In the genomic region with DNA sequence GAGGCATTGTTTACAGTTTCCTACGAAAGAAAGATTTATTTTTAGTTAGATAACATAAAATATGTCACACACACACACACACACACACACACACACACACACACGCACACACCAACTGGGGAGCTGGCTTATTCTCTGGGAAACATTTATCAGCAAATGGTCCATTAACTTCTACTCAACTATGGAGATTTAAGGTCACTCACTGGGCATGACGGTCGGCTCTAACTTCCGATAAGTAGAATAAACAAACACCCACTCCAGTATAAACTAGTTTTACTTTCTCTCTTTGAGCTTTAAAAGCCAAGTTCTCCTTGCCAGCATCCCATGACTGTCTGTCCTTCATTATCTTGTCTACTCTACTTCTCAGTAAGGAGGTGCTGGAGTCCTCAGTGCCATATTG, we compare ENCODE assay signal across 16 mouse cellular contexts. TPM values are rescaled to one million over a fixed set of nuclear protein-coding genes. Genes with fewer than 3 reads are reported as not detected.
DNase-seq lines count a peak whose midpoint lies in the region; ATAC-seq and TF ChIP-seq lines count a peak whose summit lies in the region.
"Had no signal": no experiment of that assay in that cellular context is flagged by ENCODE, and none has a peak within 500 bp of the region (broad histone marks: within the 10 kb centered on the region; RNA-seq: fewer than 3 reads in every experiment).

No protein-coding gene starts in this region.

- H3K9ac ChIP-seq in liver, adult 2 months (ENCODE audit: low read depth, low read length), result no peak overlapping the region
- no peak overlapping the region for H3K9ac ChIP-seq in liver, postnatal 0 days (replicated peaks)
- H3K9ac ChIP-seq in lung, postnatal 0 days (replicated peaks; ENCODE audit: low read depth), result no peak overlapping the region
- H3K9ac ChIP-seq: embryonic facial prominence, embryonic 13.5 days; forebrain, embryonic 13.5 days; hindbrain, embryonic 12.5 days; hindbrain, embryonic 15.5 days had no signal

- H3K9me3 ChIP-seq in liver, postnatal 0 days (ENCODE audit: low read length), result no peaks in the 10 kb centered on the region
- no peaks in the 10 kb centered on the region for H3K9me3 ChIP-seq in lung, postnatal 0 days (ENCODE audit: low read length)
- no peaks in the 10 kb centered on the region for H3K9me3 ChIP-seq in embryonic facial prominence, embryonic 10.5 days
- H3K9me3 ChIP-seq in limb, embryonic 10.5 days (replicated peaks), result no peaks in the 10 kb centered on the region
- H3K9me3 ChIP-seq: embryonic facial prominence, embryonic 13.5 days; forebrain, embryonic 13.5 days; hindbrain, embryonic 12.5 days; hindbrain, embryonic 15.5 days had no signal

- no peak overlapping the region for H3K4me2 ChIP-seq in liver, postnatal 0 days (ENCODE audit: low read depth, low read length)
- no peak overlapping the region for H3K4me2 ChIP-seq in lung, postnatal 0 days (replicated peaks; ENCODE audit: low read depth, low read length)
- H3K4me2 ChIP-seq: embryonic facial prominence, embryonic 13.5 days; forebrain, embryonic 13.5 days; heart, embryonic 11.5 days; hindbrain, embryonic 12.5 days; hindbrain, embryonic 15.5 days had no signal

- H3K79me2 ChIP-seq in liver, adult 2 months (ENCODE audit: control insufficient read depth, insufficient read depth, low read length), result no peaks in the 10 kb centered on the region

- 14% methylated on average over 5 of the region's 5 CpGs for WGBS in liver, adult 2 months
- 62% methylated on average over 5 of the region's 5 CpGs for whole genome bisulfite sequencing in liver, postnatal 0 days (ENCODE audit: insufficient replicate concordance)
- 18% methylated on average over 5 of the region's 5 CpGs for WGBS in lung, postnatal 0 days
- WGBS in lung, adult 2 months, result 33% methylated on average over 5 of the region's 5 CpGs
- 76% methylated on average over 5 of the region's 5 CpGs for WGBS in embryonic facial prominence, embryonic 10.5 days
- 81% methylated on average over 5 of the region's 5 CpGs for WGBS in limb, embryonic 10.5 days

- no peak for ATAC-seq in liver, postnatal 0 days
- ATAC-seq in lung, postnatal 0 days, result no peak; the same call in 1 of the 2 replicates
- ATAC-seq: CD4-positive, CD25-positive, alpha-beta regulatory T cell, adult 4 months had no signal

- H3K4me1 ChIP-seq in liver, adult 2 months (ENCODE audit: control insufficient read depth, insufficient read depth, low read length), result peaks cover 2% of the 10 kb centered on the region; the same call in 1 of the 2 replicates
- H3K4me1 ChIP-seq in liver, postnatal 0 days (ENCODE audit: insufficient read depth), result peaks cover 6% of the 10 kb centered on the region; the same call in 1 of the 2 replicates
- H3K4me1 ChIP-seq in lung, postnatal 0 days (ENCODE audit: insufficient read depth, low read depth, low read length), result no peaks in the 10 kb centered on the region
- H3K4me1 ChIP-seq in lung, adult 2 months (ENCODE audit: control insufficient read depth, insufficient read depth, low read length), result peaks cover 2% of the 10 kb centered on the region; the same call in 1 of the 2 replicates
- no peaks in the 10 kb centered on the region for H3K4me1 ChIP-seq in embryonic facial prominence, embryonic 10.5 days
- peaks cover 5% of the 10 kb centered on the region; the same call in 1 of the 2 replicates for H3K4me1 ChIP-seq in limb, embryonic 10.5 days
- H3K4me1 ChIP-seq: embryonic facial prominence, embryonic 13.5 days had no signal

- H3K36me3 ChIP-seq in liver, adult 2 months (ENCODE audit: control insufficient read depth, insufficient read depth, low read length), result no peaks in the 10 kb centered on the region
- no peaks in the 10 kb centered on the region for H3K36me3 ChIP-seq in liver, postnatal 0 days (replicated peaks; ENCODE audit: insufficient read depth, low read length)
- no peaks in the 10 kb centered on the region for H3K36me3 ChIP-seq in lung, postnatal 0 days (ENCODE audit: insufficient read depth, low read length)
- H3K36me3 ChIP-seq in embryonic facial prominence, embryonic 10.5 days (replicated peaks), result no peaks in the 10 kb centered on the region
- no peaks in the 10 kb centered on the region for H3K36me3 ChIP-seq in limb, embryonic 10.5 days
- H3K36me3 ChIP-seq: embryonic facial prominence, embryonic 13.5 days; hindbrain, embryonic 12.5 days; hindbrain, embryonic 15.5 days had no signal

- no peaks in the 10 kb centered on the region for H3K27me3 ChIP-seq in liver, adult 2 months (ENCODE audit: control insufficient read depth, insufficient read depth, low read length)
- no peaks in the 10 kb centered on the region for H3K27me3 ChIP-seq in liver, postnatal 0 days (ENCODE audit: insufficient read depth, low read length)
- H3K27me3 ChIP-seq in lung, postnatal 0 days (replicated peaks; ENCODE audit: insufficient read depth, low read length), result no peaks in the 10 kb centered on the region
- H3K27me3 ChIP-seq in embryonic facial prominence, embryonic 10.5 days (replicated peaks; ENCODE audit: low read depth, poor library complexity, severe bottlenecking), result no peaks in the 10 kb centered on the region
- H3K27me3 ChIP-seq in limb, embryonic 10.5 days (ENCODE audit: low read depth, poor library complexity, severe bottlenecking), result no peaks in the 10 kb centered on the region
- H3K27me3 ChIP-seq: forebrain, embryonic 13.5 days; hindbrain, embryonic 12.5 days; hindbrain, embryonic 15.5 days had no signal

- DNase-seq in liver, adult 2 months (ENCODE audit: extremely low read depth, low read depth, low spot score), result peak; percentile 35
- no peak for DNase-seq in liver, postnatal 0 days
- DNase-seq in lung, postnatal 0 days (ENCODE audit: low spot score), result peak; percentile 30
- DNase-seq in lung, adult 2 months, result no peak
- peak; percentile 4 for DNase-seq in embryonic facial prominence, embryonic 10.5 days (ENCODE audit: low spot score)
- peak; percentile 25 for DNase-seq in limb, embryonic 10.5 days (ENCODE audit: low spot score)
- DNase-seq: cerebellum, adult 11 months; cerebellum, adult 9-11 months had no signal

- TF ChIP-seq POLR2A in liver, adult 2 months (IDR thresholded peaks at IDR 0.05; ENCODE audit: extremely low read depth, insufficient read depth, low read length), result no peak
- TF ChIP-seq POLR2A in lung, adult 2 months (IDR thresholded peaks at IDR 0.05; ENCODE audit: borderline replicate concordance, extremely low read depth, low read depth, low read length), result no peak

- H3K4me3 ChIP-seq in liver, adult 2 months (ENCODE audit: insufficient read depth, low read depth, low read length), result no peak overlapping the region
- H3K4me3 ChIP-seq in liver, postnatal 0 days (ENCODE audit: low read depth, low read length), result no peak overlapping the region
- no peak overlapping the region for H3K4me3 ChIP-seq in lung, postnatal 0 days (ENCODE audit: low read depth, low read length)
- no peak overlapping the region for H3K4me3 ChIP-seq in lung, adult 2 months (replicated peaks; ENCODE audit: extremely low read depth, low read depth, low read length)
- H3K4me3 ChIP-seq in embryonic facial prominence, embryonic 10.5 days, result no peak overlapping the region
- H3K4me3 ChIP-seq in limb, embryonic 10.5 days, result no peak overlapping the region
- H3K4me3 ChIP-seq: embryonic facial prominence, embryonic 13.5 days; erythroblast, embryonic 14.5 days; forebrain, embryonic 13.5 days; gastrocnemius, adult 2 months; hindbrain, embryonic 12.5 days; hindbrain, embryonic 15.5 days had no signal

- TF ChIP-seq EP300 in liver, postnatal 0 days (IDR thresholded peaks at IDR 0.05; ENCODE audit: low read depth), result no peak
- TF ChIP-seq EP300 in lung, postnatal 0 days (IDR thresholded peaks at IDR 0.05), result no peak

- TF ChIP-seq CTCF in liver, adult 2 months (IDR thresholded peaks at IDR 0.05; ENCODE audit: low read depth, low read length), result no peak
- TF ChIP-seq CTCF in liver, postnatal 0 days (IDR thresholded peaks at IDR 0.05; ENCODE audit: low read depth), result no peak
- TF ChIP-seq CTCF in lung, postnatal 0 days (IDR thresholded peaks at IDR 0.05), result no peak
- TF ChIP-seq CTCF in lung, adult 2 months (IDR thresholded peaks at IDR 0.05; ENCODE audit: insufficient read depth, low read length), result no peak

- H3K27ac ChIP-seq in liver, adult 2 months (replicated peaks; ENCODE audit: insufficient read depth, low read depth, low read length), result no peak overlapping the region
- H3K27ac ChIP-seq in liver, postnatal 0 days (ENCODE audit: low read depth), result no peak overlapping the region
- H3K27ac ChIP-seq in lung, postnatal 0 days (ENCODE audit: low read length), result no peak overlapping the region
- H3K27ac ChIP-seq in embryonic facial prominence, embryonic 10.5 days (replicated peaks), result no peak overlapping the region
- H3K27ac ChIP-seq in limb, embryonic 10.5 days, result no peak overlapping the region
- H3K27ac ChIP-seq: embryonic facial prominence, embryonic 13.5 days; forebrain, embryonic 13.5 days; gastrocnemius, adult 2 months; hindbrain, embryonic 12.5 days; hindbrain, embryonic 15.5 days had no signal

RNA-seq across cellular contexts. Expression of a gene that starts 33.8 kb away (rescaled TPM):
- total RNA-seq in liver, adult 2 months (2014; rRNA removed), result 31.6 and 37.5 TPM in 2 replicates
- 6.7 and 7.5 TPM in 2 replicates for polyA plus RNA-seq in liver, adult 2 months (2012; rRNA removed)
- 5.0 and 7.5 TPM in 2 replicates for polyA plus RNA-seq in liver, postnatal 0 days (2015; fragmentation: Nextera tagmentation; extraction: Ambion mirVana)
- 9.8 and 10.2 TPM in 2 replicates for polyA plus RNA-seq in lung, postnatal 0 days (2015; fragmentation: Nextera tagmentation; extraction: Ambion mirVana)
- 5.0 and 8.6 TPM in 2 replicates for polyA plus RNA-seq in lung, adult 2 months (2012; rRNA removed)
- polyA plus RNA-seq in embryonic facial prominence, embryonic 10.5 days (2016; fragmentation: Nextera tagmentation; extraction: Ambion mirVana), result 60.0 and 65.1 TPM in 2 replicates
- polyA plus RNA-seq in limb, embryonic 10.5 days (2016; fragmentation: Nextera tagmentation; extraction: Ambion mirVana), result 34.1 and 60.8 TPM in 2 replicates
- polyA plus RNA-seq: erythroblast, embryonic 14.5 days had no signal

Comparison
In these comparisons a context has a peak if more than half of its experiments do, and no peak if none do; other contexts are left out.
1. DNase-seq: peak in liver, adult 2 months (single experiment), lung, postnatal 0 days (single experiment), embryonic facial prominence, embryonic 10.5 days (single experiment) and limb, embryonic 10.5 days (single experiment); none in liver, postnatal 0 days (single experiment) and lung, adult 2 months (single experiment).